Mouse (Mus musculus) ovary, postnatal 14 days (tissue): ENCODE data around the gene Cyb5r4.
A peak's percentile ranks its signal among the peaks of the same experiment; 100 is the strongest.
"Not testable (repeated sequence)": the region's sequence is repeated elsewhere in the genome, so short reads cannot be mapped to it uniquely, and the experiment has no call there.

Source experiments
- DNase-seq: peaks from one replicate; pipeline ENCODE4 v3.0.0; 2022; ENCODE audit warnings: low spot score

The Cyb5r4 gene

DNA sequence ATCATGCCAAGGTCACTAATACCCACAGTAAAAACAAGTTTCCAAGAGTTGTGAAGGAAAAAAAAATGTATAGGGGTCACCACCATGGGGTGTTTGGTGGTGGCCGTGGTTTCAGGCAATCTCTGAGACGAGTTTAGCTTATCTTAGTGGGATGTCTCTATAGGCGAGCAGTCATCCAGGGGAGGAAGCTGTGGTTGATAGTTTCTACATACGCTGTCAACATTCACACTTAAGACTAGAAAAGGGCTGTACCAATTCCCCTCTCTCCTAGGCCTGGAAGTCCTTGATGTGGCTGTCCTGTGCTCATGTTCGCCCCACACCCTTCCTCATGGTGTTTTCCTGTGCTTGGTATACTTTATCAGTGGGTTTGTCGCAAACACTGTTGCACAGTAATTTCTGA, 4.0 kb downstream of the Cyb5r4 start:
- DNase-seq: no peak

DNA sequence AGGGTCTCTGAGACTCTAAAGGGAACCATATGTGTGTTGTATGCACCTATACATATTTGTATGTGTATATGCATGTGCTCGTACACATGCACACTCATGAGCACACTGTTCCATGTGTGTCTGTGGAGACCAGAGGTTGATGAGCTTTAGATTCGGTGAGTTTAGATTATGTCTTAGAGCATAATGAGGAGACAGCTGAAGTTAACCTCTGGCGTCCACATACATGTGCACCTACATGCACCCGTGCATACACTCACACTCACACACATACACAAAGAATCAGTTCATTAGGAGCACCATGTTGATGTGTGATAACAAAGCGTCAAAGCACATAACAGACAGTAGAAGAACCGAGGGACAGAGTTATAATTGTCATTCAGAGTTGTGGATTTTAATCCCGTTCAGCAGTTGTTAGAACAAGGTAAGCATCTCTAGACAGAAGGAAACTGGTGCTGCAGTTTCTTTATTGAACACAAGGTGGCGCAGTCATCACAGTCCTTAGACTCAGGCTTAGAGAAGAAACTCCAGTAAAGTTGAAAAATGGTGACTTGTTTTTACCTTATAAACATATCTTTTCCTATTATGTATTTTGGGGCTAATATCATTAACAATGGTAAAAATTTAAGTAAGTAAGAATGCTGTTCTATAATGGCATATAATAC, 5.7 kb downstream of the Cyb5r4 start:
- DNase-seq: peak; percentile 43

GRCm38 (mm10) chr9:87032196-87032595, 10.4 kb downstream of the Cyb5r4 start:
- DNase-seq: no peak

DNA sequence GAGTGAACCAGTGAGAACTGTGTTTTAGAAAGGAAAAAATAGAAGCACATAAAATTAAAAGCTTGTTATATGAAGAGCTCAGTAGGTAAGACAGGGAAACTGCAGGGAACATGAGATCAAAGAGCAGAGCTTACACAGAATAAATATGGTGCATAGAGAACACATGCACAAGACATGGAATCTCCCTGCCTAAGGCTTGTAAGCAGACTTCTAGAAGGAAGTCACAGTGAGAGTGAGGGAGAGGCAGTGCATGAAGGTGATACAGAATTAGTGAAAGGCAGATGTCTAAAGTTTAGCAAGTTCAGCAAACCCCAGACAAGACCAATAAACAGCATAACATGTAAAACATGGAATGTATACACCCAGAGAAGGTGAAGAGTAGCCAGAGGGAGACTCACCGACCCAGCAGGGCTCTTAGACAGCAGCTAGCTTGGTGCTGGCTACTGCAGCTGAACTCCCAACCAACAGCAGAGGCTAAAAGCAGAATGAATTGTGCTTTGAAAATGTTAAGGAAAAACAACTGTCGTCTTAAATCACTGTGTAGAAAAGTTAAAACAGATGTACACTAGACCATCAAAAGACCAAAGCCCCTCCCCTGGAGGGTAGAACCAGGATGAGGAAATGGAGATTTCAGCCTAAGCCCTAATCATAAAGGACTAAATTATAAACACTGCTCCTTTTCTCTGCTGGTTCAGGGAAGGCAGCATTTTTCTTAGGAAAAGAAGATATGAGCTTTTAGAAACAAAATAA, 13.2 kb downstream of the Cyb5r4 start:
- no peak for DNase-seq

DNA sequence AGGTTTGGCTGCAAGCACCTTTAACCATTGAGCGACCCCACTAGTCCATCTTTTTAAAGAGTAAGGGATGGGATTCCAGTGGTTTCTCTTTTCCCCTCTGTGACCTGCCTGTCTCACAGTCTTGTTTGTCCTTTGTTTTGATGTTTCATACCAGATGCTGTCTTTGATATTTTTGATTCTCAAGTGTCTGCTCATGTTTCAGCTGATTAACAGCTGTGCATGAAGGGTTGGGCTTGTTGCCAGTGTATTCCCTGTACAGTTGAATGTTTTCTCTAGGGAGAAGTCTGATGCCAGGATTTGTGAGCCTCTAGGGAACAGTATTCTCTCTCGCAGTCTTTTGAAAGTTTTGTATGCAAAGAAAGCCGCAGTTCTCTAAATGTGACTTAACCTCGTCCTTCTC, 27.6 kb downstream of the Cyb5r4 start:
- no peak for DNase-seq

DNA sequence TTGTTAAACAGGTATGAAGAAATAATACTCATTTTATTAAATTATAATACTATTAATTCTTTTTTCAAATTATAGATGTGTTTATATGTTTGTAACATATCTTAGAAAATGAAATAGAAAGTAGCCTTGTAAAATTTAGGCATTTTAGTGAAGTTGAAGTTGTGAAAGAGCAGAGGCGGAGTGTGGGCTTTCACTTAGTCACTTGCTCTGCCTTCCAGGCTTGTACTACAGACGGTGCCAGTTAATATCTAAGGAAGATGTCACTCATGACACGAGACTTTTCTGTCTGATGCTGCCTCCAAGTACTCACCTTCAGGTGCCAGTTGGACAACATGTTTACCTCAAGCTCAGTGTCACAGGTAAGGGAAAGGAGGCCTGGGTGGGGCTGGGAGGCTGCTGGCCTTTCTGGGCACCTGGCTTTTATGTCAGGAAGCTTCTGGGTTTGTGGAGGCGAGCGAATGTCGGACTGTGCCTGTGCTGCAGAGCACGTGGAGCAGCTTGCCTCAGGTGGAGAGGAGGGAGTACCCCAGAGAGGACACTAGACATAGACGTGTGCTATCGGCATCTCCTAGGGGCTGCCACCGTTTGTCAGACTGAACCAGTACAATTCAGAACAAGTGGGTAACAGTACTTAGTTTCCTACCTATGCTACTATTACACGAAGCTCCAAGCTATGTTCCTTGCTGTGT, 33.9 kb downstream of the Cyb5r4 start:
- no peak for DNase-seq

GRCm38 (mm10) chr9:87062337-87062736, 40.5 kb downstream of the Cyb5r4 start:
- DNase-seq: no peak

DNA sequence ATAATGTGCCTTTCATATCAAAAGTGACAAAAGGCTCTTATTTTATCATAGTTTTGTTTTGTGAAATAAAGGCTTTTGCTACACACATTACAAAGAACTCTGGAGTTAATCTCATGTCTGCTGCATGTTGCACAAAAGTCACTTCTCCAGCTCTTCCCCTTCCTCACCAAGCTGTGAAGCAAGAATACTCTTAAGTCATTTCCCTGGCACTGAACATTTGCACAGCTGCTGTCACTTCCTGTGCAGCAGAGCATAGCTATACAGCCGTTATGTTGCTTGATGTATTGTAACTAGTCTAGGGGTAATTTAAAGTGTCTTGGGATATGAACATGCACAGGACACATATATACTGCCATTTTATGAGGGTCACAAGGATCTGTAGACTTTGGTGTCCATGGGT, 46.3 kb downstream of the Cyb5r4 start:
- no peak for DNase-seq

DNA sequence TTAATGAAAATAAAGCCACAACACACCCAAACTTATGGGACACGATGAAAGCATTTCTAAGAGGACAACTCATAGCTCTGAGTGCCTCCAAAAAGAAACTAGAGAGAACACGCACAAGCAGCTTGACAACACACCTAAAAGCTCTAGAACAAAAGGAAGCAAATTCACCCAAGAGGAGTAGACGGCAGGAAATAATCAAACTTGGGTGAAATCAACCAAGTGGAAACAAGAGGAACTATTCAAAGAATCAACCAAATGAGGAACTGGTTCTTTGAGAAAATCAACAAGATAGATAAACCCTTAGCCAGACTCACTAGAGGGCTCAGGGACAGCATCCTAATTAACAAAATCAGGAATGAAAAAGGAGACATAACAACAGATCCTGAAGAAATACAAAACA, 49.8 kb downstream of the Cyb5r4 start:
- not testable (repeated sequence) for DNase-seq

DNA sequence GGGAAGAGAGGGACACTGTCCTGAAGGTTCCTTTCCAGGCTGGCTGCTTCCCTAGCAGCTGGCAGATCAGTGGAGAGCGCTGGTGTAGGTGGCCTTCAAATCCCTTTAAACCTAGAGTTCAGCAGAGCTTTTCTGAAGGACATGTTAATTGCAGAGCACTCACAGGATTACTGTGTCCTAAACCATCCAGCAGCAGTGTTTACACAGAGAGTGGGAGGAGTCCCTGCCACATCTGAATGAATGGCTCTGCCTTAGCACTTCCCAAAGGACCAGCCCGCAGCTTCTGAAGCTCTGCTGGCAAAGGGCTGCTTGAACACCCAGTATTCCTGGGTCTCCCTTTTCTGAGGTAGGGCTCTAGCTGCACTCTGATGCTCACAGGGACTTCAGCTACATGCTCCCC, 56.1 kb downstream of the Cyb5r4 start:
- DNase-seq: no peak

DNA sequence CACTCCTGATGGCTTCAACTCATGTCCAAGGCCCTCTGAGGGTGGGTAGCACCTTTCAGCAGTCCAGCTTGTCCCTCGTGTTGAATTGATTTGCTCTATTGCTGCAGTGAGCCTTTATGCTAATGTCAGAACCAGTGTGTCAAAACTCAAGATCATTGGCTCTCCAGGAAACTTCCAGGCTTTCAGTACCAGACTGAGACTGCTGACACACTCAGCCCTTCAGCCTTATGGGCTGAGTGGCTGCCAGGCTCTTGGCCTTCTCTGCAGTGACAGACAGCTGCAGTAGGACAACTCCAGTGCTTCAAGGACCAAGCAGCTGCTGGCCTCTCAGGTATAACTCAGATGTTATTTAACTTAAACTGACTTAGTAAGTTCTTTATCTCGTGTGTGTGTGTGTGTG, 57.7 kb downstream of the Cyb5r4 start:
- no peak for DNase-seq

- no peak for DNase-seq
Observed at GRCm38 (mm10) chr9:87086991-87087390, 65.2 kb downstream of the Cyb5r4 start.

- peak; percentile 6 for DNase-seq
Observed at GRCm38 (mm10) chr9:87097989-87098388, 76.2 kb downstream of the Cyb5r4 start.

- DNase-seq: no peak
Observed at GRCm38 (mm10) chr9:87115019-87115418, 93.2 kb downstream of the Cyb5r4 start.

GRCm38 (mm10) chr9:87115456-87115931, 93.7 kb downstream of the Cyb5r4 start:
- DNase-seq: no peak

DNA sequence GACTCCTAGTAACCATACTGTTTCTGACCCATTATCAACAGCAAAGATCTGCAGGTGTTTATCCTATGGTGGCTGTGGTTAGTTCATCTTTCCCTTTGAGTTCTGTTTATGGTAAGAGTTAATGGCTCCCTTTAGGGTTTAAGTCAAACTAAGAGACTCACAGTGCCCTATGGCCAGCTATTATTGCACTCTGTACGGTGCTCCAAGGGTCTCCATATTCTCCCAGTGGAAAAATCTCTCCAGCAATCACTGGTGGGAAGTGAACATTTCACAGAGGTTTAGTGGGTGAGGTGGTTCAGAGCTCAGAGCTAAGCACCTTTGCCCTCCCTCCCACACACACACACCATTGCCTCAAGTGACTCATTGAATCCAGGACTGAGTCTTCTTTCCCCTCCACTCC, 94.2 kb downstream of the Cyb5r4 start:
- DNase-seq: no peak

DNA sequence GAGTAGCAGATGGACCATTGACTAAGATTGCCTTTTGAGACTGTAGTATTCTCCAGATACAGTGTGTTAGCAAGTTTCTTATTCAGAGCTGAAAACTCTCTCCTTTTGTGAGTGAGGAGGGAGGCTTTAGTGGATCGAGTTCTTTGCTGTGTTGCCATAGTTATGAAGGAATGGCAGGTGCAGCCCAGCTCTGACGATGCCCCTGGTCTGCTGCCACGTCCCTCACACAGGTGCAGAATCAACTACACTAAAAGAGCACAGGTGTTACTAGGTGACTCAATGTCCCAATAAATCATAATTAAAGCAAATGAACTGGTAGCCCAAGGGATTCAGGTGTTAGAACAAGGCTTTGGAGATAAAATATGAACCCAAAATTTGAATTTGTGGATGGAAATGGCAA, 97.2 kb downstream of the Cyb5r4 start:
- DNase-seq: no peak

DNA sequence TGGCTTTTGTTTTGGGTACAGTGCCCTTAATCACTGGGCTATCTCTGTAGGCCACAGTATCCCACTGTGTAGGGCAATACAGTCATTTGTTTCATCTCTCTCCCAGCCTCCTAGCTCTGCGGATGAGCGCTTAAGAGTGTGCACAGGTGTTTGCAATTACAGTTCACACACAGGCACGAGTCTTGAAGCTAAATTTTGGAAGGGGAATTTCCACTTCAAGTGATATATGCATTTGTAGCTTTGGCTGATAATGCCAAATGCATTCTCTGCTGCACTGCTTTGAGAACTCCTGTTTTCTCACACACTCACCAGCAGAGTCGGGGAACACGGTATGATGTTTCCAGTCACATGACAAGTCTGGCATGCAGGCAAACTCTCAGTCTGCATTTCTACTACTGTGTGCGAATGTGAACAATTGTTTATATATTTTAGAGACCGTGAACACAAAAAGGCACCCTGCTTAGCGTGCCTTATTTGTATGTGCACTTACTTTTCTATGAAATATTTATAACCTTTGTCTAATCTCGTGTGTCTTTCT, 100.2 kb downstream of the Cyb5r4 start:
- no peak for DNase-seq

DNA sequence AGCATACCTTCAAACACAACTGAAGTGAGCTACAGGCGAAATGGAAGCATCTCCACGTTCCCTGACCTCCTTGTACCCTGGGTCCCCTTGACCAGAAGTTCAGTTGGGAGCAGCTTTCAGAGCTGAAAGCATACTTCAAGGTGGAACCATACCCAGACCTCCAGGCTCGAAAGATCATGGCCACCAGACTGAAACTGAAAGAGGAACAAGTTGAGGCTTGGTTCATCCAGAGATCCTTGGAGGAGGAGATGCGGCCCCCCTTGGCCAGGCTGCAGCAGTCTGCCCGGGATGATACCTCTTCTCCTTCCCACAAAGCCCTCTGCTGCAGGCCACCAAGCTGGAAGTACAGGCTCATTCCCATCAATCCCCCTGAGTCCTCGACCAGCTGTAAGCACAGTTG, 105.2 kb downstream of the Cyb5r4 start:
- DNase-seq: not testable (repeated sequence)
